Mouse (Mus musculus): ENCODE data around the gene Calhm4. TPM values are rescaled to one million over a fixed set of nuclear protein-coding genes. Genes with fewer than 3 reads are reported as not detected.
"Not testable (repeated sequence)": the region's sequence is repeated elsewhere in the genome, so short reads cannot be mapped to it uniquely, and the experiment has no call there.

Calhm4 gene
- not detected for total RNA-seq (2021)
- long read RNA-seq, experiment 1, result 0 reads
- long read RNA-seq, experiment 2, result 0 reads

DNA sequence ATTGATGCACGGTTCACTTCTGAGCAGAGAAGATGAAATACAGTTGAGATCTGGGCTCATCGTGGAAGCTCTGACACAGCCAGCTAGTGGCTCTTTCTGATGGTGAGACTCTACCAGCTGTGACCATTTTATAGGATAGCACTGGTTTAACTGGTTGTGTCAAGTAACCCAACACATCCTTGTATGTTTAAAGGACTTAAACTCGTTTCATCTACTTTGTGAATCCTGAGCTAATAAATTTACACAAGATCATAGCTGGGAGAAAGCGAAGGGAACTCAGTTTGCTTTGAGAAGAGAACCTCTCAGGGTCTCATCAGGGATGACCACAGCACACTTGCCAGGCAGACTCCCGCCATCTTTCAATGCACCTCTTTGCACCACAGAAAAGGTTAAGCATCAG, at the start of gene Calhm4:
Gene Calhm4, minus strand, starts transcription at position 101 of the 400 bp plus-strand sequence.
- DNase-seq (ENCODE audit: low spot score in 2 of 2), result no peak

DNA sequence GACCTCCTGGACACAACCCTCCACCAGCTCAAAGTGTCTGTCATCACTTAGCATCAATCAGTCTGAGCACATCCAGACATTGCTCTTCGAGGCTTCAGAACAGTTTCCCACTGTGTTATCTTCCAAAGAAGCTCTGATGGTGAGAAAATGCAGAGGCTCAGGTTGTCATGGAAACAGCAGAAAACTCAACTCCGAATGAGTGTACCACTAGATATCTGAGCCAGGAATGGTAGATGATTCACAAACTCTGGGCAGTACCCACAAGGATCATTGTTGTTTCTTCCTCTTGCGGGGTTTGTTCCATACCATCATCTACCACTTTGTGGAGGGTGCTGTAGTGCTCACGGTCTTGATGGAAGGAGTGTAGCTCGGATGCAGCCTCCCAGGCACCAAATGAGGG, 47.8 kb upstream of the Calhm4 start:
- DNase-seq (ENCODE audit: low spot score in 2 of 2), result no peak

DNA sequence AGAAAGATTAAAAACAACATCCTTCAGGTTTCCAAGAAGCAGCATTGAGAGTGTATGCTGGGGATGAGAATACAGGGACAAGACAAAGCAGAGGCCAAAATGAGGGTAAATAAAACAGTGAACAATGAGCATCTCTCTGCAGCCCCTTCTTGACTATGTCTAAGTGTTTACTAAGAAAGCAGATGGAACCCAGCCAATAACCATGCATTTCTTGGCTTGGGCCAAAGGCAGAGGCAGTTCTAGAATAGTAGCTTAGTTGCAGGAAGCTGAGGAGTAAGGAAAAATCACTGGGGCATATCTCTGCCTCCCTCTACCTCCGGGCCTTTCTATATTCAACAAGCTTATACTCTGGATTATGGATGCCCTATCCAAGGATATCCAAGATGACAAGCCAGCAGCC, 46.4 kb upstream of the Calhm4 start:
- no peak for DNase-seq (ENCODE audit: low spot score in 2 of 2)

DNA sequence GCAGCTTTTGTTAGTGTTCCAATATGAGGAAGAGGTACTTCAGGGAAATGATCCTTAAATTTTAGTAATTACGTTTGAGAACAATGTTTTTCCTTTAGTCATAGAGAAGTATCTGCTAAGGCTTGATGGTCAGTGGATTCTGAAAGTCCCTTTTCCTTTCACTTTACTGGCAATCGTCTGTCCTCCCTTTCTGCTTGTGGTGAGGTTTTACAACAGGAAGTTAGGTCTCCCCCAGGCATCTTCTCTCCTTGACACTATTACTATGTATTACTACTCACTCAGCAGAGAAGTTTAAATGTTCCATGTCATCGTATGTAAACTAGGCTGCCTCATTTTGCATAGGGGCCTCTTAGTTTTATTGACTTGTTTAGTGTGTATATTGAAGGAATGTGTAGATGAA, 45.4 kb upstream of the Calhm4 start:
- no peak for DNase-seq (ENCODE audit: low spot score in 2 of 2)

DNA sequence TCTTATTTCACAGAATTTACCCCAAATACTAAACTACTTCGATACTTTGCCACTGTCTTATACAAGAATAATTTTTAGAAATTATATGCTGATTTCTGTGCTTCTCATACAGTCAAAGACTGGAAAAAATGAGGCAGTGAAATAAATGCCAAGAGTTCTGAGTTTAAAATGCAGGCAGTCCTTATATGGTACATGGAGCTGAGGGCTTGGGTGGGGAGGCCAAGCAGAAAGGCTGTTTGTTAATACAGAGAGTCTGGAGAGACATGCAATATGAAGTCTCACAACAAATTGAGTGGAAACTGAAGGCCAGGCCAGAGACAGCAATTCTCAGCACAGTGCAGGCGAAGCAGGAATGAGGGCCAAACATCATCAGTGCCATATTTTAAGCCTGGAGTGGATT, 44.4 kb upstream of the Calhm4 start:
- no peak for DNase-seq (ENCODE audit: low spot score in 2 of 2)

DNA sequence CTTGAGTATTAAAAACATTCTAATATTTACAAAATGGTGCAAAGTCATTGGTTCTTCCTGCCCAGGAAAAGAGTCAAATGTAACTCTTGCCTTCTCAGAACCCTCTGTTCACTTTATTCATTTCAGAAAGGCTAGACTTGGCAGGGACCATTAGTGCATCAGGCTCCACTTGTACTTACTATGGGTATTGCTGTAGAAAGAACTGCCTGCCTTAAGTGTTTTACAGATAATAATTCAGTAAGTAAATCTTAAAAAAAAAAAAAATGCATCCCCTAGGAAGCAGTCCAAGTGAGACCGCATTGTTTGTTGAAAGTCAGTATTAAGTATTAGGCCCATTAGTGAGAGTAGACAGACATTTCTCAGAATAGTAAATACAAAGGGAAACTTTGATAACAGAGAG, 42.4 kb upstream of the Calhm4 start:
- no peak for DNase-seq (ENCODE audit: low spot score in 2 of 2)

DNA sequence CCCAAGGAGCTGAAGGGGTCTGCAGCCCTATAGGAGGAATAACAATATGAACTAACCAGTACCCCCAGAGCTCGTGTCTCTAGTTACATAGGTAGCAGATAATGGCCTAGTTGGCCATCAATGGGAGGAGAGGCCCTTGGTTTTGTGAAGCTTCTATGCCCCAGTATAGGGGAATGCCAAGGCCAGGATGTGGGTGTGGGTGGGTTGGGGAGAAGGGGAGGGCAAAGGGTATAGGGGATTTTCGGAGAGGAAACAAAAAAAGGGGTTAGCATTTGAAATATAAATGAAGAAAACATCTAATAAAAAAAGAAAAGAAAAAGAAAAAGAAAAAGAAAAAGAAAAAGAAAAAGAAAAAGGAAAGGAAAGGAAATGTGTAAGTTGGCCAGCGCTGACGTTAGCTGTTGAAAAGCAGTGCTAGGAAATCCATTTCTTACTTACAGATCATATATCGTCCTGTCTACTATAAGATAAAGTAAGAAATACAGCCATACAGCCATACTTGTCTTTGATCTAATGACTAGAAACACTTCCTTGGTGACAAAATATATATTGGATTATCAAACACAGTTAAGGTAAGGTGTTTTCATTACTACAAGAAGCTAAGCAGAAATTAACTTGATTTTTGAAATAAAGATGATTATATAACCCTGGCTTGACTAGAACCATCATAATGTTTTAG, 30.6 kb upstream of the Calhm4 start:
- DNase-seq (ENCODE audit: low spot score in 2 of 2), result no peak

DNA sequence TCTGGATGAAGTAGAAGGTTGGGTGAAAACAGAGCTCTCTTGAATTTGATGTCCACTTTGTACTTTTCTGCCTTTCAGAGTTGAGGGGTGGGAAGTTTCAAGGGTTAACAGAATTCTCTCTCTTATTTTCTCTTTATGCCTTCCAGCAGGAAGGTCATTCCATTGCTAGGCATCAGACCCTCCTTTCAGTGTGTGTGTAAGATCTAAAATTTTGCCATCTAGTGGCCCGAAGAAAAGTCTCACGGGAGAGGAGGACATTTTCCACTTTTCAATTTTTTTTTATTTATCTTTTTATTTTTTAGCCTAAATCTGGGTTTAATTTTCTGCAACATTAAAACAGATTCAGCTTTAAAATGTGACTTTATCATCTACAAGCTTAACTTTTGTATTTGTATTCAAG, 27.5 kb upstream of the Calhm4 start:
- DNase-seq (ENCODE audit: low spot score in 2 of 2), result no peak

DNA sequence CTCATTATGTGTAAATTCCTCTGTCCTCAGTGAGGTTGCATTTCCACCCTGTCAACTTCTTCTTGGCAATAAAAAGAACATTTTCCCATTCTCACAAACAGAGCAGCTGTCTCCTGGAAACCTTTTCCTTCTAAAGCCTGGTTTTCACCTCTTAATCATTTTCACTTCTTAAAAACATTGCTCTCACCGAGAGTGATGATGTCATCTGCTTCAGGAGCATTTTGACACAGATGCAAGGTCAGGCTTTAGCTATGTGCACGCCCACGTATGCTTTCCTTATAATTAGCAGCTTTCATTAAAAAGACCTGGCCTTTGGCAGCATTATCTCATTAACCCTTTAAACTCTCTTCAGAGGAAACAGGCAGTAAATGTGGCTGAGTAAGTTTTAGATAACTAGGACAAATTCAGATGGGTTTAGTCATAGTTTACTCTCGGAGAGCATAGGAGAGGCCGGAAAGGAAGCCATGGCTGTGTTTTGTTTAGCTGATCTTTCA, 26.9 kb upstream of the Calhm4 start:
- no peak for DNase-seq (ENCODE audit: low spot score in 2 of 2)

DNA sequence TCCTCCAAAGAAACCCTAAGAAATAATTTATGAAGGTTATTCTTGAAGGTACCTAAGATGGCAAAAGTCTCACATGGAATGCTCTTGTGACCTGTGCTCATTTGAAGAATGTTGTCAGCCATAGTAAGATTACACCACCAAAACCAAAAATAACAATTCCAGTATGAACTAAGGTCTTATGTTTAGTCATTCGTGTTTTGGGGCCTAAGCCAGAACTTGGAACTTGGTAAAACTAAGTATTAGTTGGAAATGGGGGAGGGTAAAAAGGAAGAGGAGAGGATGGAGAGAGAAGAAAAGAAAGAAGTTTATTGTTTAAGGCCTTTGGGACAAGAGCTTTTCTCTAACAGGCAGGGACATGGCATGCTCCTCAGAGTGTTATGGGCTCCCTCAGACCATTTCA, 25.5 kb upstream of the Calhm4 start:
- no peak for DNase-seq (ENCODE audit: low spot score in 2 of 2)

DNA sequence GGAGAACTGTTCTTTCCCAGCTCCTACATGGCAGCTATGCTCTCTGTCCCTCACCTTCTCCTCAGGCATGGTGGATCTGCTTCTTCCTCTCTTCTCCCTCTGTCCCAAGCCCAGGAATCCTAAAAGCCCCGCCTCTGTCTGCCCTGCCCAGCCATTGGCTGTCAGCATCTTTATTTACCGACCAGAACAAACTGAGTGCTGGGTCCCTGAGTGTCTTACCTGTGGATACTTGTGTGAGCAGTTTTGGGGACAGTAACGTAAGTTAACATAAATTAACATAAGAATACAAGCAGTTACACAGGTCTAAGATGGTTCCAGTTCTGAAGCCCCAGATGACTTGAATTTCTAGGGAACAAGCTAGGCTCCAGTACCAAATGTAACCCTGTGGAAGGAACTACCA, 22.5 kb upstream of the Calhm4 start:
- no peak for DNase-seq (ENCODE audit: low spot score in 2 of 2)

DNA sequence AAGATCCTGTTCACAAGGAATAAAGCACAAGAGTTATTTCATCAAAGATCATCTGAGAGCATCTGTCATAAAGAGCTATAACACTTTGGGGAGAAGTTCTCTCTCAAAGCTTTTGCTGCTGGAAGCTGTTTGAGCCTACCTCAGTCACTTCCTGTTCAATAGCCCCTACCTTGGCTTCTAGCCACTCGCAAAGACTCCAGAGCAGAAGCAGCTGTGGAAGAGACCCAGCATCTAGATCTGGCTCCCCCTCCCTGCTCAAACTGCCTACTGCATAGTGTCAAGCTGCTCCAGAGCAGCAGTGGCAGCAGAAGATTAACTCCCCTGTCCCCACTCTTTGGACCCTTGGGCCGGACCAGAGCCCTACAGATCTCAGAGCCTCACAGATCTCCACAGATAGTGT, 9.9 kb upstream of the Calhm4 start:
- no peak for DNase-seq (ENCODE audit: low spot score in 2 of 2)

DNA sequence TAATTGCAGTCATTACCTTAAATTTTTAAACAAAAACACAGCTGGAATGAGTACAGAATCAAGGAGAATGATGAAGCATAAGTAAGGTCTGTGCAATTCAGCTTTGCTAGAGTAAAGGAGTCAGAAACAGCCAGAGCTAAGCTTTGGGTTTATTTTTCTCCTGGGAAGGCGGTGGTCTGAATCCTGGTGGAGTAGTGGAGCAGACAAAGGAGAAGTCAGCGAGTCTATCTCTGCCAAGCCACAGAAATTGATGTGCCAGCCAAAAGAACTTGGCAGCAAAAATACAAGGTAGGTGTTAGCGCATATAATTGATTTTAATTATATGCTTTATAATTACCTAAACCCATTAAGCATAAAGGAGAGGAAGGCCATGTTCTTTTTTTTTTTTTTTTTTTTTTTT, 6.7 kb downstream of the Calhm4 start, which contains the start of gene Trappc3l:
Gene Trappc3l, plus strand, starts transcription at position 197 of the 400 bp plus-strand sequence.
- no peak for DNase-seq (ENCODE audit: low spot score in 2 of 2)

DNA sequence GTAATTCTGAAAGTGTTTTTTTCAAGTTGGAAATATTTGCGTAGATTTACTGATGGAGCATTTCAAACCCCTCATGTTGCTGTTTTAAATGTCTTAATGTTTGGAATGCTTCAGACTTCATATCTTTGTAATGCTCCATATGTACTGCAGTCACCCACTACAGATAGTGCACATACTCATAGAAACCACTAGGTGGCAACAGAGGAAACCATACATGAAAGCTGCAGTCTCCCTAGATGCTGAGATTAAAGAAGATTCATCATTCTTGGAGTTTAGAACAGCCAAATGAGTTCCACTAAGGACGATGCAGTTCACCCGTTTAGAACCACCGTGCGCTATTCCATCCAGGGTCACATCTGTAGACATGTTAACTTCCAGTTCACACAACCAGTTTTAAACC, 7.5 kb downstream of the Calhm4 start:
- no peak for DNase-seq (ENCODE audit: low spot score in 2 of 2)

DNA sequence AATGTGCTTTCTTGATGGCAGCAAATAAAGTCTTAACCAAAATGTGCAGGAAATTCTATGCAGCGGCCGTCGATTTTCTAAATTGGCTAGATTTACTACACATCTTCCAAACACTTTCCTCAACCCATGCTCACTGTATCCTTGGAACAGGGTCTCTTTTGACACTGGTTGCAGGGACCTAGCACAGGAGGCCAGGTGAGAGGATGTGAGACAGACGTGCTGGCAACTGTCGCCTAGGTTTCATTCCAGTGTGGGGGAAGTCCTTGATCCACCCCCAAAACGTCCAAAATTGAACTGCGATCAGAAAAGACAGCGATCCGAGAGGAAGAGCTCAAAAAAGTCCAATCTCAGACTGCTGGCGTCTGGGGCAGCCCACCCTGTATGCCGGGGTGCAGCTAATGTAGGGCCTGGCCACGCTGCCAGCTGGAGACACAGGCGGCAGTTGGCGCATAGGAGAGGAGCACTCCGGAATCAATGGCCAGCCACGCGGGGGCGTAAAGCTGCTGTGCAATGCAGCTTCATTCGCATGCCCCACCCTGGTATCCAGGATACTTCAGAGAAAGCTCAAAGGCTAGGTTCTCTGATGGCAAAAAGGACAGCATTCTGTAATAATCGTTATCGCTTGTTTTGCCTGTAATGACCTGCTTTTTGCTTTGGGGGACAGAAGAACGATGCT, 10.3 kb downstream of the Calhm4 start:
- DNase-seq (ENCODE audit: low spot score in 2 of 2), result peak; percentile 60 to 61

DNA sequence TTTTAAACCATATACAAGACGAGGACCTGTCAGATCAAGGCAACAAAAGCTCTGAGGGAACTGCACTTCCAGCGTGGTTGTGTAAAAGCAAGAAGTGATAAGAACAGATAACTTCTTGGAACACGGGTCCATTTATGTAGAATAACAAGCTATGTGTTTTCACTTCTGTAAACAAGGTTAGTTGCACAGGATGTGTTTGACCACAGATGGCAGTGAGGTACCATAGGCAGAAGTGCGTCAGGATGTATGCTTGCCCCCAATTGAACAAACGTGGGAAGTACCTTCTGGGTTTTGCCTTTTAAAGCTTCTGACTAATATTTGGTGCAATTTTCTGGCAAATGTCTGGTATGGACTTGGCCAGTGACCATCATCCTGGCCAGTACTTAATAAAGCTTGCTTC, 13.8 kb downstream of the Calhm4 start:
- no peak for DNase-seq (ENCODE audit: low spot score in 2 of 2)

DNA sequence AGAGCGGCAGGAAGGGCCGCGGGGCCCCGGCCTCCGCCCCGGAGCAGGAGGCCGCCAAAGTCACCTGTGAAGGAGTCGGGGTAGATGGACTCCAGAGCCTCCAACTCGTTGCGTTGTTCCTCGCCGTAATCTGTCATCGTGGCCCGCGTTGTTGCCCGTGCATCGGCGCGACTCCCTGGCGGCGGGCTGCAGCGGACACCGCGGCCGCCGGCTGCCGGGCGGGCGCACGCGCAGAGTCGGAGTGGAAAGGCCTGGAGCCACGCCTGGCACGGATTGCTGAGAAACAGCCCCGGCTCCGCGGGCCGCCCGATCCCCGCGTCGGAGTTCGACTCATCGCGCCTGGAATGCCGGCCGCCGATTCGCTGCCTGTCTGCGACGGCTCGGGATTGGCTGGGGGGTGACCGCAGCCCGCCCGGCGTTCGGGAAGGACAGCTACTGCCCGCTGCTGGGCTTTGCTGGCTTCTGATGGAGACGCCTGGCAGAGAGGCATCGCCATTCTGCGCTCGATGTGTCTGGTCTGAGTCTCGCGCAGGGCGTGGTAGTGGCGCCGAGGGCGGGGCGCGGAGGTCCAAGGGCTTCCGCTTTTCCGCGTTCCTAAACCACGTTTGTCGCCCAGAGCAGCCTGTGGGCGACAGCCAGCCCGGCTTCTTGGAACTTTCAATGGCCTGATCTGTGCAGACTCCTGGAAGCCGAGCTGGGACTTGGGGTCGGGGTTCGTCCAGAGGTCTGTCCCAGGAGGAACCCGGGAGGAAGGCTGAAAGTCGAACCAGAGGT, 24.6 kb downstream of the Calhm4 start, which contains the start of gene Rwdd1:
Gene Rwdd1, minus strand, starts transcription at position 323 of the 774 bp plus-strand sequence.
- DNase-seq (ENCODE audit: low spot score in 2 of 2), result peak; percentile 93 to 95

DNA sequence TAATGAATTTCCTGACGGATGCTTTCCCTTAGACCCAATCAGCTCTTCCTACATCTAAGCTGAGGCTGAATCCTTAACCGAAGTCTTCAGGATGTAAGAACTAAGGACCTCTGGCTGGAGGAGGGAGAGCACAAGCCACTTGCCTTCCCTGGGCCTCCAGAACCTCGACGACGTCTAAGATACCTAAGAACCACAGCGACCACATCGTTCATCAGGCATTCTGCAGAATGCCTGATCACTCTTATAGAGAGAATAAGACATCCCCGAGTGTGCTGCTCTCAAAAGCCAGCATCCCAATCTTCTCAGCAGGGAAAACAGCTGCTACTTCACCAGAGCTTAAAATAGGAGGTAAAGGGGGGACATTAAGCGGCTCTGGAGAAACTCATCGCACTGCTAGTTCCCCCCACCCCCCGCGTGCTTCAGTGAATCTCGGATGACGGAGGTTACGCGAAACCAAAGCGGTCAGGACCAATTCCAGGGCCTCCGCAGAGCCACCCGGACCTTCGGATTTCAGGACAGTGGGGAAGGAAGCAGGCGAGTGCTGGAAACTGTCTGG, 25.3 kb downstream of the Calhm4 start:
- no peak for DNase-seq (ENCODE audit: low spot score in 2 of 2)

DNA sequence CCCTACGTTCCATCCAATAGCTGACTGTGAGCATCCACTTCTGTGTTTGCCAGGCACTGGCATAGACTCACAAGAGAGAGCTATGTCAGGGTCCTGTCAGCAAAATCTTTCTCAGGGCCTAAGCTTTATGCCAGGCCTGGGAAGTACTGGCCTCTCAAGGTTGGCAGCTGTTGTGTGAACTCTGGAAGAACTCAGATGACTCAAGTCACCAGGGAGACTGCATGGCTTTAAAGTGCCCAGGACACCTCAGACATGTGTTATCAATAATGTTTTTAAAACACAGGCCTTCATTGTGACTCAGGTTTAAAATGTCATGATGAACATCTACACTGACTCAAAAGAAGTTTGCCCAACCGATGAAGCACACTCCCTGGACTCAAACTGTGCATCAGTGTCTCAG, 30.9 kb downstream of the Calhm4 start:
- DNase-seq (ENCODE audit: low spot score in 2 of 2), result no peak

DNA sequence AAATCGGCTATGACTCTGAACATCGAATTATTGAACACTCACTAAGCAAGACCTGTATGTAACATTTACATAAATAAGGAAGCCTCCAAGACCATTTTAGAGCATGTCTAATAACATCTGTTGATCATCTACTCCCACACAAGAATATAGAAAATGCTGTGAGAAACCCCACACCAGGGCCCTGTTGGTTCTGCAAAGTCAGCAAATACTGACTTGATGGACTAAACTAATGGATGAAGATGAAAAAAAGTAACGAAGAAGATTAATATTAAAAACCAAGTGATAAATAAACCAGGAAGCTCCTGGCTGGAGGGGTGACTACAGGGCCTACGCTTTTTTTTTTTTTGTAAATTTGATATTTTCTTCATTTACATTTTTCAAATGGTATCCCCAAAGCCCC, 31.5 kb downstream of the Calhm4 start:
- DNase-seq (ENCODE audit: low spot score in 2 of 2), result no peak

DNA sequence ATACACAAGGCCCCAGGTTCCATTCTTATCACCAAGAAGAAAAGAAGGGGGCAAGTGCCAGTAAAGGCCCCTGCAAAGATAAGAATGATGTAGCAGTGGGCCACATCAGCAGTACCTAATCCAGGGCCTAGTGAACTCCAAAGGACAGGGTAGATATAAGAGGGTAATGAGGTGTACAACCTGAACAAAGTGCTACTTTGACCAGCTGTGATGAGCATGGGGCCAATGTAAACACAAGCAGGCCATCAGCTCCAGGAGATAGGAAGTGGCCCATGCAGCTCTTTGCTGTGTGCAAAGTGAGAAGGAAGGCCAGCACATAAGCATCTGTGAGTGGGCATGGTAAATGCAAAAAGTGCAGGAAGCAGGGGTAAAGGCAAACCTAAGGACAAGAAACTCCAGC, 45.7 kb downstream of the Calhm4 start:
- no peak for DNase-seq (ENCODE audit: low spot score in 2 of 2)

DNA sequence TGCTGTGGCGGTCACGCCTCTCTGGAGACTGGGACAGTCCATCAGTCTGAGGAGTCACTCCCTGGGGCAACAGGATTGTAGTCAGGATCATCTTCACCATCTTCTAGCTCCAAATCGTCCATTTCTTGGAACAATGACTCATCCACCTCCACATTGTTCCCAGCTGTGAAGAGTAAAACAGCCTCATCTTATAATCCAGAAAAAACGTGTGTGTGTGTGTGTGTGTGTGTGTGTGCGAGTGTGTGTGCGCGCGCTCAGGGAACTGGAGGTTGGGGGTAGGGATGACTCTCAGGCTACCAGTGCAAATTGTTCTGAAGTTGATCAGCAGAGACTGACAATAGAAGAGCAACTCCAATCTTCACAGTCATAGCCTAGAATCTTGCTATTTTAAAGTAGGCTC, 47.4 kb downstream of the Calhm4 start:
- DNase-seq (ENCODE audit: low spot score in 2 of 2), result not testable (repeated sequence)
